Mouse (Mus musculus) embryonic fibroblast, embryonic 13.5 days (primary cell): ENCODE measurements around the gene Aatk. TPM values are rescaled to one million over a fixed set of nuclear protein-coding genes. Genes with fewer than 3 reads are reported as not detected.

ENCODE experiments used
- H3K27ac ChIP-seq: 2 replicates; pipeline ENCODE4 v1.5.1; 2012; ENCODE audit warnings: low read length, control low read depth, inconsistent platforms; ENCODE audit not compliant: insufficient read depth
- H3K4me1 ChIP-seq: 2 replicates; pipeline ENCODE4 v1.6.1; 2011; ENCODE audit warnings: low read length; ENCODE audit not compliant: control insufficient read depth, insufficient read depth
- H3K4me3 ChIP-seq: 2 replicates; pipeline ENCODE4 v1.5.1; 2011; ENCODE audit warnings: mild to moderate bottlenecking, control low read depth, low read length; ENCODE audit not compliant: insufficient read depth
- CTCF ChIP-seq: IDR thresholded peaks from 2 replicates; pipeline ENCODE4 v1.5.1; 2011; ENCODE audit warnings: mild to moderate bottlenecking, control low read depth, low read length, moderate library complexity, borderline replicate concordance; ENCODE audit not compliant: insufficient read depth
- POLR2A ChIP-seq: IDR thresholded peaks from 2 replicates; pipeline ENCODE4 v1.6.1; 2011; ENCODE audit warnings: low read depth, mild to moderate bottlenecking, control low read depth, low read length, moderate library complexity
- polyA plus RNA-seq: library from polyadenylated mRNA; stranded (reverse); fragments of >200 nt; gene quantifications from 2 replicates; pipeline ENCODE4 v1.2.4, GENCODE M21; 2011; ENCODE audit warnings: low read depth; ENCODE audit not compliant: missing spikeins, insufficient read length

Gene Aatk
- polyA plus RNA-seq, 1 experiment, result 0.19 TPM

DNA sequence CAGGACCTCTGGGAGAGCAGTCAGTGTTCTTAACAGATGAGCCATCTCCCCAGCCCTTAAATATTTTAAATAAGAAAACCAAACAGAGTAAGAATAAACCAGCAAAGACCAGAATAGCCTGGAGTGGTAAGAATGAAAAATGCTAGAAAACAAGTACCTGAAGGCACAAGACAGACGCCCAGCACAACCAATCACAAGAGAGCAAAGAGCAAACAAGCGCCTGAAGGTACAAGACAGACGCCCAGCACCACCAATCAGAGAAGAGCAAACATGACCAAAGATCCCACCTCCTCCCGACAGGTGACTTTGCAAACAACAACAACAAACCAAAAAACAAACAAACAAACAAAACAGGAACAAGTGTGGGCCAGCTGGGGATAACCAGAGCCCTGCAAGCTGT, 6.9 kb upstream of the Aatk start:
- Histone ChIP-seq H3K27ac (no peak overlapping the region), H3K4me1 (no peaks in the 10 kb centered on the region), H3K4me3 (no peak overlapping the region)
- TF ChIP-seq CTCF (no peak), POLR2A (no peak)

DNA sequence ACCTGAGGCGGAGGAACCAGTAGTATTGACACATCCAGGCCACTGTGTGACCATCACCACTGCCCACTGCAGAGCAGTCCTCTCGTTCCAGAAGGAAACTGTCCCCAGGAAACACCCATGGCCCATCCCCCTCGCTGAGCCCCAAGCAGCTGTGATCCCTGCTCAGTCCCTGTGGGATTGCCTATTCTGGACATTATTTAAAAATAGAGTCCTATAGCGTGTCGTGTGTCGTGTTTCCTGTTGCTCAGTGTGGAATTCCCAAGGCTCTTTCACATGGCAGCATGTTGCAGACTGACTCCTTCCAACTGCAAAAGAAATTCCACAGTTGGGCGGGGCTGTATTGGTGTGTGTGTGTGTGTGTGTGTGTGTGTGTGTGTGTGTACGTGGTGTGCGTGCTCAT, 5.3 kb upstream of the Aatk start:
- TF ChIP-seq CTCF (no peak), POLR2A (no peak)
- Histone ChIP-seq H3K4me3 (no peak overlapping the region), H3K4me1 (no peaks in the 10 kb centered on the region), H3K27ac (no peak overlapping the region)

DNA sequence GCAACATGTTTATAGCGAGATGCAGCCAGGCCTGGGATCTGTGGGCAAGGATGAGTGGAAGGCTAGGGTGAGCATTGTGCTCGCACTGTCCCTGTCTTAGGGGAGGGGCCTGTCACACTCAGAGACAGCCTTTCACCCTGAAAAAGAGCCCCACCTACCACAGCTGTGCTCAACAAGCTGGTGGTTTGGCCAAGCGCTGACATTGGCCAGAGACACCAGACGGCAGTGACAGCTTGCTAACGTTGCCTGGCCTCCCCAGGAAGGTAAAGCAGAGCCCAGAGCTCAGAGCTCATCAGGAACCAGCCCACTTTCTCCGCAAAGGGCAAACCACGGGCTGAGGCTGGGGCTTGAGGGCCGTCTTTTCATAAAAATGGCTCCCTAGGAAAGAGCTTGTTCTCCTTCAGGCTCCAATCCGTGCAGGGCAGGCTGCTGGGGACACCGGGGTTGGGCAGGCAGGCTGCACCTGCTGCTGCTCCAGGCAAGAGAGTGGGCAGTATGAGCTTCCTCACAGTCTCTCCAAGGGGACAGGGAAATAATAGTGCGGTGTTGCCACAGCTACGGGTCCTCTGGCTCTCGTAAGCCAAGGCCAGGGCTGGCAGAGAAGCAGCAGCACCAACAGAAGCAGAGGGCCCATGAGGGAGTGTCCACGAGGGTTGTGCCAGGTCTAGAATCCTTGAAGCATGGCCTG, 4.3 kb upstream of the Aatk start:
- H3K4me1 ChIP-seq, result no peaks in the 10 kb centered on the region
- no peak overlapping the region for H3K27ac ChIP-seq
- no peak for TF ChIP-seq POLR2A
- TF ChIP-seq CTCF, result no peak
- no peak overlapping the region for H3K4me3 ChIP-seq

DNA sequence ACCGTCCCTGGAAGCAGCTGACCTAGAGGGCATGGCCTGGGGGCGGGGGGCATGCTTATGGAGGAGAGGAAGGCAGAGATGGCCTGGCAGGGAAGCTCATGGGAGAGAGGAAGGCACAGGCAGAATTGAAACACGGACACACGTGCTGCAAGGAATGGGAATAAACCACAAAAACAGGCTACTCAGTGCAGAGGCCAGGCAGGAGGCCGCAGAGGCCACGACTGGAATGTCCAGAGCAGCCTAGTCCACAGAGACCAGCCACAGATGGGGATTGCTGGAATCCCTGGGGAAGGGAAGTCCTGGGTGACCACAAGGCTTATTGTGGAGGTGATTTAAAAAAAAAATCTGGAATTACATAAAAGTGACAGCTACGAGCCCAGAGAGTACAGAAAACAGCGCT, 2.1 kb upstream of the Aatk start:
- TF ChIP-seq POLR2A (no peak), CTCF (no peak)
- Histone ChIP-seq H3K27ac (no peak overlapping the region), H3K4me3 (no peak overlapping the region), H3K4me1 (no peaks in the 10 kb centered on the region)

DNA sequence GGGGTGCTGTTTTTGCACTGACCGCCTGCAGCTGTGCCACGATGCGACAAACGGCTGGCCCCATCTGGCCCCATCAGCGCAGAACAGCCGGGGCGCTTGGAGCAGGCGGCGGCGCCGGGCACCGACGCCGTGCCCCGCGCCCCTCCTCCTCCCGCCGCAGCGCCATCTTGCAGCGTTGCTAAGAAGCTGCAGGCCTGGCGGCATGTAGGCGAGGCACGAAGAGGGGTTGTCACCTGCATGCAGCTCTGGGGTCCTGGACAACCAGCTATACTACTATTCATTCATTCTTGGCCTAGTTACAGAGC, 1.2 kb upstream of the Aatk start:
- H3K4me3 ChIP-seq, result no peak overlapping the region
- H3K27ac ChIP-seq, result no peak overlapping the region
- TF ChIP-seq CTCF (no peak), POLR2A (no peak)

DNA sequence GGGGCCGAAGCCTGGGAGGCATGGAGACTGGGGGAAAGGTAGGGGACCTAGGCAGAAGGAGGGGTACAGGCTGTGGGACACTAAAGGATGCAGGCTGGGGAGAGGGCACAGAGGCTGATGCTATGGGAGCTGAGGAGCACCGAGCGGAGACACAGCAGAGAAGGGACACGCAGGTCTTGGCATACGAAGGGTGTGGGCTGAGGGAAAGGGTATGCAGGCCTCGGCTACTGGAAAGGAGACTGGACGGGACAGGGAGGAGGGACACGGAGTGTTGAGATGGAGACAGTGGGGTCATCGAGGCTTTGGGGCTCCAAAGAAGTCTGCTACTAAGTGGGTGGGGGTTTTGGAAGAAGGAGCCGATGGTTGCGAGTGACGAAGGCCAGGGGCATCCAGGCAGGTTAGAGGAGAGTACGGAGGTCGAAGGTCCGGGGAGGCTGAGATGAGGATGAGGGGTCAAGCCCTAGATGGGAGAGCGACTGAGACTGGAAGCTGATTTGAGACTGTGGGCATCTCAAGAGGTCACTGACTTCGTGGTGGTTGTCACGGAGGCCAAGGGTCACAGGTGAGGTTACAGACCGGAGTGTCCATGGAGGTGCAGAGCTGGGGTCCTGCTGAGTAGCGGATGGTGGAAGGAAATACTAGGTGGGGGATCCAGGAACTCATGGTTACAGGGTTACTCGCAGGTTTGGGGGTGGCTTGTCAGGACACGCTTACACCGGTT, 724 bp upstream of the Aatk start:
- H3K27ac ChIP-seq, result no peak overlapping the region
- no peak overlapping the region for H3K4me3 ChIP-seq
- TF ChIP-seq CTCF (no peak), POLR2A (no peak)
- no peaks in the 10 kb centered on the region for H3K4me1 ChIP-seq

More for the DNA sequence above, 1.2 kb upstream of the Aatk start:
- H3K4me1 ChIP-seq, result no peaks in the 10 kb centered on the region

DNA sequence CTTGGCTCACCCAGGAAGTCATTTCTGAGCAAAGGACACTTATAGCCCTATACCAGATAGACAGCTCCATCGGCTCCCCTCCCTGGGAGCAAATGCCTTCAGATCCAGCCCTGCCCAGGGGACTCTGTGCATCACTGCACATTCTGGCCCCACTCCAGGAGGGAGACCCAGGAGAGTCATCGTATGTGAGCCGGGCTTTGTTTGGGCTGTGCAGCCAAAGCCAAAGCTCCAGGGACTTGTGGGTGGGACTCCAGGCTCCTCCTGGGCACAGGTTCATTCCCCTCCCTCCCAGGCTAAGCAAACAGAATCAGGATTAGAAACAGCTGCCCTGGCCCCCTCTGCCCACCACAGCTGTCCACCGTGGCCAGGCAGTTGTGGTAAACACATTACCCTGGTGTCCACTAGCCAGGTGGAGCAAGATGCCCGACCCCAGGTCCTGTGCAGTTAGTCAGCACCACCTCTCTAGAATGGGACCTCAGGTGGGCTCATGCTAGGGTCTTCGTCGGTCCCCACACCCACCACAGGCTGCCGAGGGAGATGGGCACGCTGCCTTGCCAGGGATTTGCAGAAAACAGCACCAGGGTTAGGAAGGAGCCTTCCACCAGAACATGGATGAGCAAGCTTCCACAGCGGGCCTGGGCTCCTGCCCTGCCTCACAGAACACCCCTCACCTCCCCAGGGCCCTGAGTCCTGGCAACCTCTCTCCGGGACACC, 971 bp downstream of the Aatk start:
- Histone ChIP-seq H3K4me1 (0 out of 2 replicates have a peak, but pooled peaks cover 4% of the 10 kb centered on the region), H3K27ac (no peak overlapping the region), H3K4me3 (no peak overlapping the region)
- no peak for TF ChIP-seq POLR2A
- no peak for TF ChIP-seq CTCF

DNA sequence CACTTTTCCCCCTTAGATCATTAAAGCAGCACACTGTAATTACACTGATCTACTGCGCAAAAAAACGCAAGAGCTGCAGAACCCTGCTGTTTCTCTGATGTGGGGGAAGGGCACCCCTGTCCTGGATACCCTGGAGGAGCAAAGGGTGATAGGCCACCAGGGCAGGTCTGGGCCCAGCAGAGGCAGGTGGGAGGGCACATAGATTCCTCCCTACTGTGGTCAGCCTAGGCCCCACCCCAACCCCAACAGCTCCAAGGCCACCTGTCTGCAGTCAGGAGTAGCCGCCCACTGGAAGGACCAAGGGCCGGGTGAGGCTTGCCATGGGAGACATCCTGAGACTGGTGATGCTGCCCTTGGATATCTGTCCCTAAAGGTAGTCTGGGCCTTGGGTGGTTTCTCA, 1.6 kb downstream of the Aatk start:
- Histone ChIP-seq H3K4me1 (0 out of 2 replicates have a peak, but pooled peaks cover 4% of the 10 kb centered on the region), H3K27ac (no peak overlapping the region), H3K4me3 (no peak overlapping the region)
- no peak for TF ChIP-seq CTCF
- TF ChIP-seq POLR2A, result no peak

DNA sequence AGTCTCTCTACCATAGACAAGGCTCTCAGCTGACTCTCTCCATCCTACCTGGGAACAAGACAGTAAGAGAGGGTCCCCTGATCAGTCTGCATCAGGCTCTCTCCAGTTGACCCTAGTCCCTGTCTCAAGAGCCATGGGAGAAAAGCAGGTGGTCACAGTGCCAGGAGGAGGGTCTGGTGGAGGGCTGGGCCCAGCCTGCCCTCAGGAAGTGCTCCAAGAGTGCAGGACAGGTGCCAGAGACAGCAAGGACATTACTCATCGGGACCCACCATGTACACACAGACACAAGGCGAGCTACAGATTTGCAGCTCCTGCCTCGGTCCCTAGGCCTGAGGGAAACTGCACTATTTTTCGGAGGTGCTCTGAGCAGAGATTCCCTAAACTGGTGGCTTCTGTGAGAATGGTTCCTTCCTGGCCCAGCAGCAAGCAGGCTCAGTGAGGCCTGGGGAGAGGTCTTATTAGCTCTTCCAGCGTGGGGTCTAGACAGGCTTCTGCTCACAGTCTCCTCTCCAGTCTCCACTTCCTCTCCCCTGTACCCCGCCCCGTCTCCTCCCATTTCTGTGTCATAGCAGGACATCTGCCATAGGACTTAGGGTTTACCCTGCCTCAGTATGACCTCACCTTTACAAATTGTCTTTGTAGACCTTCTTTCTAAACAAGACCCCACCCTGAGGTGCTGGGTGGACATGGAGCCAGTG, 4.7 kb downstream of the Aatk start:
- H3K4me3 ChIP-seq, result no peak overlapping the region
- H3K27ac ChIP-seq, result no peak overlapping the region
- no peak for TF ChIP-seq POLR2A
- TF ChIP-seq CTCF, result no peak
- 0 out of 2 replicates have a peak, but pooled peaks cover 4% of the 10 kb centered on the region for H3K4me1 ChIP-seq
